Mouse (Mus musculus): ENCODE measurements around the gene Taar5.

Gene Taar5

DNA sequence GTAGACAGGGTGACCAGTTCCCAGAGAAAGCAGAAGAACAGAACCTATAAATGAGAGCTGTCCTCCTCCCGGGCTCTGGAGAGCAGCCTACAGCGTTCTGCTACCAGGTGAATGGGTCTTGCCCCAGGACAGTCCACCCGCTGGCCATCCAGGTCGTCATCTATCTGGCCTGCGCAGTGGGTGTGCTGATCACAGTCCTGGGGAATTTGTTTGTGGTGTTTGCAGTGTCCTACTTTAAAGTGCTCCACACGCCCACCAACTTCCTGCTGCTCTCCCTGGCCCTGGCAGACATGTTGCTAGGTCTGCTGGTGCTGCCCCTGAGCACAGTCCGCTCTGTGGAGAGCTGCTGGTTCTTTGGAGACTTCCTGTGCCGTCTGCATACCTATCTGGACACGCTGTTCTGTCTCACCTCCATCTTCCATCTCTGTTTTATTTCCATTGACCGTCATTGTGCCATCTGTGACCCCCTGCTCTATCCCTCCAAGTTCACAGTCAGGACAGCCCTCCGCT is at the start of gene Taar5:
Taar5 (plus strand) TSS at position 51 of the 510 bp plus-strand sequence.
- no peak for DNase-seq (ENCODE audit: low spot score in 2 of 2)

DNA sequence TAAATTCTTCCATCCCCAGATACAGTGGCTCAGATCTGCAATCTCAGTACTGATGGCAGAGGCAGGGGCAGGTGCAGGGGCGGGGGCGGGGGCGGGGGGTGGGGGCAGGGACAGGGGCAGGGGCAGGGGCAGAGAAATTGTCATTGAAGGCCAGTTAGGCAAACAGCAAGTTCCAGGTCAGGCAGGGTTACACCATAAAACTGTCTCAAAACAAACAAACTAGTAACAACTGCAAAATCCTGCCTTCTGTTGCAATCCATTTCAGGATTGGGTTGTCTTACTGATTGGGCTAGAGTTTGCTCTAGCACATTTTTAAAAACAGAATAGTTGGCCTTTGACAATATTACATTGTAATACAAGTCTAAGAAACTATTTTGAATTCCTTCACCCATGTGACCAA is 48.0 kb upstream of the Taar5 start:
- DNase-seq (ENCODE audit: low spot score in 2 of 2) = no peak

DNA sequence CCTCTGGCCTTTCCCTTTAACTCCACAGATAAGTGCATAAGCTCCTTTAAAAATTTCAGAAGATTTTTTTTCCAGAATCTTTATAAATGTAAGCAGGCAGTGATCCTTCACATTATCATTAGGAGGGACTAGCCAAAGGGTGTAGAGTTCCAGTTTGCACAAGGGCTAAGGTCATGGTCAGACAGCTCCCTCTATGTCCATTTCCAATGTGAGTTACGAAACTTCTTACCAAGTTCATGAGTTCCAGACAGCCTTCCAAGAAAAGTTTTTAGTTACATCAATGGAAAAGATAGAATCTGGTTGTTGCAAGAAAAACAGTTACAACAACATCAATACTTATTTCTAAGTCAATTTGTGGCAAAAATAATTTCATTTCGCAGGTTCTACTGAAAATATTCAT is 46.6 kb upstream of the Taar5 start:
- no peak for DNase-seq (ENCODE audit: low spot score in 2 of 2)

DNA sequence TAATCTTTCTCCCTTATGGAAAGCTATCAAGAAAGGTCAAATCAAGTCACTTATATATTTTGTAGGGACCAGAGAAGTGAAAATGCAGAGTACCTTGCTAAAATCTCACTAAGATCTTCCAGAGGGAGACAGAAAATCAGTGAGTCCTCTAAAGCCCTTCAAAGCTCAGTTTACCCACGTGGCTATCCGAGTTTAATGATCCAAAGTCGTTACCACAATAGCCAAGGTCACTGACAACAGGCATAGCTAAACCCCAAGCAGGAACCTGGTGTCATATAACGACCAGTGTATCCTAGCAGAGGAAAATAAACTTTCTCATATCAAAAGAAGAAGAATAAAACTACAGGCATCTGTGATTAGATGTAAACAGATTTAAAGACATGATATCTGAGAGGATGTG is 32.9 kb upstream of the Taar5 start:
- DNase-seq (ENCODE audit: low spot score in 2 of 2) = no peak

DNA sequence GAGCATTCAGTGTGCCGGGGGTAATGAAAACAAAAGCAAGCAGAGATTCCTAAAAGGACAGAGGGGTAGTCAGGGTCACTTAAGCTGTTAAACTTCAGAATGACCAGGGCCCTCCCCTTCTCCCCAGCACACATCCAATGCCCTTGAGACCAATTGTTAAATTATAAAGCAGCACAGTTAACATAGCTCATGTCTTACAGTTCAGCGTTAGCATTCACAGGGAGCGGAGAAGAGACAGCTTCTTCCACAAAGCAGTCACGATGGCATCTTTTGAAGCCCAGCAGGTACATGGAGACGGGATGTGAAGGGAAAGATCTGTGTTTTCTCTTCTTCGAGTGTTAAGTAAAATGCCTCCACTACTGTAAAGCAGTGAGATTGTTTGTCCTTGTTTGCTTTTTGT is 32.2 kb upstream of the Taar5 start, which contains the start of gene Taar2:
Taar2 (plus strand) TSS at position 261 of the 400 bp plus-strand sequence.
- no peak for DNase-seq (ENCODE audit: low spot score in 2 of 2)

DNA sequence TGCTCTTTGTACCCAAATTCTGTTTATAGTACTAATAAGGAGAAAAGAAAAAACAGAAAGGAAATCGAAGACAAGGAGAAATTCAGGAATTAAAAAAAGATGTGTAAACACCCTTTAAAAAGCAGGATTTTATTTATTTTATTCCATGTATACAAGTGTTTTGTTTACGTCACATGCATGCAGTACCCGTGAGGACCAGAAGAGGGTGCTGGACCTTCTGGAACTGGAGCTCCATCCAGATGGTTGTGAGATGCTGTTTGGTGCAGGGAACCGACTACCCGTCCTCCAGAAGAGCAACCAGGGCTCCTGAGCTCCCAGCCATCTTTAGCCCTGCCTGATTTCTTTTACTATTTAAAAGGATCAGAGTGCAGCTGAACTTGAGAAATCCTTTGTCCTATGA is 28.0 kb upstream of the Taar5 start:
- no peak for DNase-seq (ENCODE audit: low spot score in 2 of 2)

DNA sequence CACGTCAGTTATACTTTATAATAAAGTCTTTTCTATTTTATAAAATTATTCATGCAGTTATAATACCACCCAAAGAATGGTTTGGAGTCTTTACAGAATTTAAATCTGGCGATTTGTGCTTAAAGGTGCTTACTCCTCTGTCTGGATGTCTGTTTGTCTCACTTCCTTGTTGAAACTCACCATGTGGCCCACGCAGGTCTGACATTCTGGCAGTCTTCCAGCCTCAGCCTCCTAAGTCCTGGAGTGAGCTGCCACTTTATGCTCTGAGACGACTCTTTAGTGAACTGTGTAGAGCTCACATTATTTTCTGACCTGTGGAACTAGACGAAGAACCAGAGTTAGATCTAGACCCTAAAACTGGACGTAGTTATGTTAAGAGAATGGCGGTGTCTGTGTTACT is 22.5 kb upstream of the Taar5 start:
- DNase-seq (ENCODE audit: low spot score in 2 of 2) = no peak

DNA sequence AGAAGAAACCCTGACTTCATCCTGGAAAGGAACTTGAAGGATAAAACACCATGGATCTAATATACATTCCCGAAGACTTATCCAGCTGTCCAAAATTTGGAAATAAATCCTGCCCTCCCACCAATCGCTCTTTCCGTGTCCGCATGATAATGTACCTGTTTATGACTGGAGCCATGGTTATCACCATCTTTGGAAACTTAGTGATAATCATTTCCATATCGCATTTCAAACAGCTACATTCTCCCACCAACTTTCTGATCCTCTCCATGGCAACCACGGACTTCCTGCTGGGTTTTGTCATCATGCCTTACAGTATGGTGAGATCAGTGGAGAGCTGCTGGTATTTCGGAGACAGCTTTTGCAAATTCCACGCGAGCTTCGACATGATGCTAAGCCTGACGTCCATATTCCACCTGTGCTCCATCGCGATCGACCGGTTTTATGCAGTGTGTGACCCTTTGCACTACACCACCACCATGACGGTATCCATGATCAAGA is 20.9 kb upstream of the Taar5 start, which contains the start of gene Taar3:
Taar3 (plus strand) TSS at position 51 of the 498 bp plus-strand sequence.
- no peak for DNase-seq (ENCODE audit: low spot score in 2 of 2)

DNA sequence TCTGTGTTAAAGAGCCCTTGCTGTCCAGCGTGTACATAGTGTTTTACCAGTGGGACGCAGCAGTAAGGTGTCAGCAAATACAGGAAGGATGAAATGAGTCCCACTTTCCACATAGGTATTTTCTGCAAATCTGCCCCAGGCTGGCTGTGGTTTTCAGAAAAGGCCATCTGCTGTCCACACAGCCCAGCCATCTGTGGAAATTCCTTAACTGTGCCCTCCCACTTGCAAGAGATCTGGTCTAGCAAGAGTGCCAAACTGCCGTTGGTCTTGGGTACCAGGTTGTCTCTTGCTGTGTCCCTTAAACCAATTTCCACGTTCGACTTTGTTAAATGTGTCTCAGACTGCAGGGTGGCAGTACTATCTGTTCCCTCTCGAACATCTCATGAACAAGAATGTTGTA is 18.8 kb upstream of the Taar5 start:
- no peak for DNase-seq (ENCODE audit: low spot score in 2 of 2)

DNA sequence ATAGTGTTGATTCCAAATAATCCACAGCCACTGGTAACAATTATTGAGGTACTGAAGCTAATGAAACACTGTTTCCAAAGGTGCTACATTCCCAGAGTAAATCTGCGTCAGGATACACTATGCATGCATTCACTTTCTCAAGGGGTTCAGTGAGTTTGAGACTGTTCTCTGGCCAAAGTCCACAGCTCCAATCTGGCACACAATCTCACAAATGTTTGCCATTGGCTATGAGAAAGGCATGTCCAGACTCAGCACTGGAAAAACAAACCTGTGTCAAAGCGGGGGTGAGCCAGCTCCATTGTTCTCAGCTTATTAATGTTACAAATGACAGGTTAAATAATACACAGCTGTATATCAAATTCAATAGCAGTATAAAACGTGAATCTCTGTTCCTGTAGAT is 11.4 kb upstream of the Taar5 start:
- no peak for DNase-seq (ENCODE audit: low spot score in 2 of 2)

DNA sequence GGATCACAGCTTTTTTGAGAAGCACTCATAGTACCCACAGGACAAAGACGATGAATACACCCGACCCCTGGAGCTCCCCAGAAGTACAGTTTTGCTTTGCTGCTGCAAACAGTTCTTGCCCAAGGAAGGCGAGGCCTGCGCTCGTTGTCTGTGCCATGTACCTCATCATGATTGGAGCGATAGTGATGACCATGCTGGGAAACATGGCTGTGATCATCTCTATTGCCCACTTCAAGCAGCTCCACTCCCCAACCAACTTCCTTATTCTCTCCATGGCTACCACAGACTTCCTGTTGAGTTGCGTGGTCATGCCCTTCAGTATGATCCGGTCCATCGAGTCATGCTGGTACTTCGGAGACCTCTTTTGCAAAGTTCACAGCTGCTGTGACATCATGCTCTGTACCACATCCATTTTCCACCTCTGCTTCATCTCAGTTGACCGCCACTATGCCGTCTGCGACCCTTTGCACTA is 10.0 kb upstream of the Taar5 start, which contains the start of gene Taar4:
Taar4 (plus strand) TSS at position 51 of the 472 bp plus-strand sequence.
- DNase-seq (ENCODE audit: low spot score in 2 of 2) = no peak

DNA sequence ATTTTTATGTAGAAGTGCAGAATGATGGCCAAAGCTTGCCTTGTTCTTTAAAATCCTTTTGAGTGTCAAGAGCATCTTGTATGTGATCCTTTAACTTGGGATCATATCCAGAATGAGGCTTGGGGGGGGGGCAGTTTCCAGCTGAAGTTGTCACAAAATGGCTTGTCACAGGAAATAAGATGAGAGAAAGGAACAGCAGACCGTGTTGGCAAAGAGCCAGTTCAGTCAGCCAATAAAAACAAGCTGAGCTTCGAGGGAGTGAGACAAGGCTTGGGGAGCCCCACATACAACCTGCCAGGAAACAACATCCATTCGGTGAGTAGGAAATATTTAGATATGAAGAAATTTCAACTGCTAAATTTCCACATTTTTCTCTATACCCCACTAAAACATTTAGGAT is 7.1 kb upstream of the Taar5 start:
- no peak for DNase-seq (ENCODE audit: low spot score in 2 of 2)

DNA sequence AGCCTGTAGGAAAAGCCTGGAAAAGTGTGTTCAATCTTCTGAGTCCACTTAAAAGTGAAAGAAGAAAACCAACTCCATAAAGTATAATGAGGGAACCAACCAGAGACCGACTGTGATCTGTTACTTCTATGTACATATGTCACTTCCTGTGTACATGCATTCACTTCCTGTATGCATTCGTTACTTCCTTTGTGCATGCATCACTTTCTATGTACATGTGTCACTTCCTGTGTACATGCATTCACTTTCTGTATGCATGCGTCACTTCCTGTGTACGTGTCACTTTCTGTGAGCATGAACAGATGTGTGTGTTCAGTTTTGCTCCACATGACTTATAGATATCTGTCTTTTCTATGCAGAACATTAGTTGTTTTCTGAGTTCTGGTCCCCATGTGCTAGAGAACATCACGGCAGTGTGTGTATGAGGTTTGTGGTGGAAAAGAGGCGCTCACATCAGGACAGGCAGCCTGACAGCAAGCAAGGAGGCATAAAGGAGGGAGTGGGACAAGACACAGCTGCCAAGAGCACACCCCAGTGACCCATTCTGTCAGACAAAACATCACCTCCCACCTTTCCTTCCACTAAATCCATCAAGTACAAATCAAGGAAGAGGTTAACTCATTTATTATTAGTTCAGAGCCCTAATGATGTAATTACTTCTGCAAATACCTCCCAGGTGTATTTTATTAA is 5.4 kb upstream of the Taar5 start:
- no peak for DNase-seq (ENCODE audit: low spot score in 2 of 2)

DNA sequence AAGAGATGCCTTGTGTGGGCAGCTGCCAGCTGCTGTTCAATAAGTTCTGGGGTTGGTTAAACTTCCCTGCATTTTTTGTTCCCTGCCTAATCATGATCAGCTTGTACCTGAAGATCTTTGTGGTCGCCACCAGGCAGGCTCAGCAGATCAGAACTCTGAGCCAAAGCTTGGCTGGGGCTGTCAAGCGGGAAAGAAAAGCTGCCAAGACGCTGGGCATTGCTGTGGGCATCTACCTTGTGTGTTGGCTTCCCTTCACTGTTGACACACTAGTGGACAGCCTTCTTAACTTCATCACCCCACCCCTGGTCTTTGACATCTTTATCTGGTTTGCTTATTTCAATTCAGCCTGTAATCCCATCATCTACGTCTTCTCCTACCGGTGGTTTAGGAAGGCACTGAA is 750 bp downstream of the Taar5 start:
- DNase-seq (ENCODE audit: low spot score in 2 of 2) = no peak

DNA sequence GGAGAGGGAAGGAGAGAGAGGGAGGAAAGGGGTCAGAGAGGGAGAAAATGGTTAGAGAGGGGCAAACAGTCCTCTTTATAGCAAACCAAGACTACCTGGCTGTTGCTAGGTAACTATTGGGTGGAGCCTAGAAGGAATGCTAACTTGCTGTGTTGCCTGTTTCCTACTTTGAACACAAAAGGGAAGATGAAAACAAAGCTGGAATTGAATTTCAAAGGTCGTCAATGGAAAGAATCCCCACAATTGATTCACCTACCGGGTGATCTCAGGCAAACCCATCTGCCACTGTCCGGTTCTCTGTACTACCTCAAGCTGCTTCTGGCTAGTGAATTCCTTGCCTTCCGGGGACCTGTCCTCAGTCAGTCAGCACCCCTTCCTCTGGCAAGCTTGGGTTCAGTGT is 7.5 kb downstream of the Taar5 start:
- DNase-seq (ENCODE audit: low spot score in 2 of 2) = no peak

DNA sequence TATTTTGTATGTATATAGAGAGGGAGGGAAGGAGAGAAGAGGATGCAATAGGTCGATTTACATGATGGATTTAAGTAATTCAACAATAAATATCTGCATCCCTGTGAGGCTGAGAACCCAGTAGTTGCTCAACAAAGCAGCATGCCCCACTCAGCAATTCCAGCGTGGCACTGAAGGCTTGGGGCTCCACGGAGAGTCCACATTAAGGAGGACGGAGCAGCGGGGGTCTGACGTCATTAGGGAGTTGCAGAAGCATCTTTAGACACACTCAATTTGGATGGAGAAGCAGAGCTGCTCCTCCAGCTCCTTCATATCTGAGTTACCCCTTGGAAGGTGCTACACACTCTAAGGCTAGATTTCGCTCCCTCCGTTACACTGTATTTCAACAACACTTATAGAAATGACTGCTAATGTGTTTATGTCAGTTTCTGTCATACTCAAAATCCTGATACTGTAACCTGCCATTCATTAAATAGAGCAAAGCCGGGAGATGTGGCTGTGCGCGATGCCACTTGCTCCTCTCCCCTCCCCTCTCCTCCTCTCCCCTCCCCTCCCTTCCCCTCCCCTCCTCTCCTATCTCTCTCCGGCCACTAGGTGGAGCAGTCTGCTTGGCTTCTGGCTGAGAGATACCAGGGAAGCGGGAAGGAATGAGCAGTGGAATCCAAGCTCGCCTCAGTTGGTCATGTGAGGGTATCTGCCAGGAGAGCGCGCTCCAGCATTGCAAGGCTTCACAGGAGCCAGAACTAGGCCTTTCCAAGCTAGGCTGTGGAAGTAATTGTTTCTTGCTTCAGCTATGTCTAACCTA is 8.6 kb downstream of the Taar5 start:
- DNase-seq (ENCODE audit: low spot score in 2 of 2) = peak; percentile 40 to 53

DNA sequence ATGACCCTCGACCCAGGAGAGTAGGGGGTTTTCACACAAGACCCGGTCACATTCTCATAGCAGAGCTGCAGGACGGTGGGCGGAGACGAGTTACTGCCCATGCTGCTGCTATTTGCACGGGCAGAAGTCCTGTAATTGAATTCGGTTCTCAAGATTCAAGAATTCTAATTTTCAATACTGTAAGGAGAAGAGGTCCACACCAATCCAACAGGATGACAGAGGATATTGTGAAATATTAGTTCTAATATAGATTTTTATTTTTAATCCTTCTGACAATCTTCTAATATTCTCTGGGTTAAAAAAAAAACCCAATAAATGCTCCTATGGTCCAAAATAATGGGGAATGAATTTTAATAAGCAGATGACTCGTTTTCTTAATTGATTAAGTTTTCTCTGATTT is 15.0 kb downstream of the Taar5 start, which contains the start of gene Taar6:
Taar6 (minus strand) TSS at position 101 of the 400 bp plus-strand sequence.
- DNase-seq (ENCODE audit: low spot score in 2 of 2) = no peak

DNA sequence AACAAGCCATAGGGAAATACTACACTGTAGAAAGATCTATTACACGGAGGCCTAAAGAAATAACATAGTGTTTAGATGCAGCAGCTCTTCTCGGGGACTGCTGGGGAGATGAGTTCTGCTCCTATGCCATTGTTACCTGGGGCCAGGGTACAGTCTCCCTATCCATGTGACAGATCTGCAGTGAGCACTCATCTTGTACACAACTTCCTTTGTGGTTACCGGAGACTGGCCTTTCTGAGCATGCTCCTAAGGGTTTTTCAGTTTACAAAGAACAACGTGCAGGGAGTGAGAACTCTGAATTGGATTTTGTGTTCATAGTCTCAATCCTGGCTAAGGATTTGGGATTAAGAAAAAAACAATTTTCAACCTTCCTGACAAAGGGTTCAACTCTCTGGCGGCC is 15.9 kb downstream of the Taar5 start:
- no peak for DNase-seq (ENCODE audit: low spot score in 2 of 2)

DNA sequence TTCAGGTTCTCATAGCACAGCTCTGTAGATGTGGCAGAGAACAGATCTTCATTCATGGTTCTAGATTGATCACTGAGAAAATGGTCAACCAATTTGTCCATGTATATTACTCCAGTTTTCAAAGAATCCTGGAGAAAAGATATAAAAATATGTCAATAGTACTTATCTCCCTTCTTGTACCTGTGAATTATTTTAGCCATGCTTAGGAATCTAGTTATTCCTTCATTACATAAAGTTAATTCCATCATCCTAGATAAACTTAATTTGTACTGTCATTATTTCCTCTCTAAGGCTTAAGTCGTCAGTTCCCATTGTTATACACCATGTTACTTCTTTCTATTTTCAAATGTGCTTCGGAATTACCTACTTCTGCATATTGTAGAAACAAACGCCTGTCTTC is 22.9 kb downstream of the Taar5 start, which contains the start of gene Taar7a:
Taar7a (minus strand) TSS at position 101 of the 400 bp plus-strand sequence.
- DNase-seq (ENCODE audit: low spot score in 2 of 2) = no peak

DNA sequence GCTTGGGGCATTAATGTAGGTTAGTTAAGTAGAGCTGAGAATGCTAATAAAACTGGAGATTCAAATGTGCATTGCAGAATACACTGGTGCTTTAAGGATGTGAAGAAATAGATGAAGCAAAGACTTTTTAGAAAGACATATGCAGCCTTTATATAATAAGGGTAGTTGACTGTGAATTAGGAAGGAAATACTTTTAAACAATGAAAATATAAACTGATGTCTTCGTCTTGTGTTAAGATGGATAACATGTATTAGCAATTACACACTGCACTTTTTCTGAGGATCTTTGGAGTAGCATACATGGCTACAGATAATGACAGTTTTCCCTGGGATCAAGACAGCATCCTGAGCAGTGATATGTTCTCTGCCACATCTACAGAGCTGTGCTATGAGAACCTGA is 29.1 kb downstream of the Taar5 start, which contains the start of gene Taar7b:
Taar7b (plus strand) TSS at position 301 of the 400 bp plus-strand sequence.
- DNase-seq (ENCODE audit: low spot score in 2 of 2) = no peak

DNA sequence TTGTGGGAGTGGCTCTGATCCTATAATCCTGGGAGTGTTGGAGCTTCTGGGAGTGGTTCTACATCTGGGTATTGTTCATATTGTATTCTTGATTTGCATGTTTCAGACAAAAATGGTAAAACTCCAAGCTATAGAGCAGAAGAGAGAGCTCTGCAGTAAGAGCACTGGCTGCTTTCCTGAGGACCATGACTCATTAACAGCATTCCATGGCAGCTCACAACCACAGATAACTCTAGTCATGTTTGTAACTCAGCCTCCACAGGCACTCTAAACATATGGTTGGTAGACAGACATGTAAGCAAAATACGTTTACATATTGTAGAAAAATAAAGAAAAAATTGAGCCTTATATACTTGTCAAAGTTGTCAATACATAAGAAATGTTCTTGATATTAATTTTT is 35.9 kb downstream of the Taar5 start:
- DNase-seq (ENCODE audit: low spot score in 2 of 2) = no peak

DNA sequence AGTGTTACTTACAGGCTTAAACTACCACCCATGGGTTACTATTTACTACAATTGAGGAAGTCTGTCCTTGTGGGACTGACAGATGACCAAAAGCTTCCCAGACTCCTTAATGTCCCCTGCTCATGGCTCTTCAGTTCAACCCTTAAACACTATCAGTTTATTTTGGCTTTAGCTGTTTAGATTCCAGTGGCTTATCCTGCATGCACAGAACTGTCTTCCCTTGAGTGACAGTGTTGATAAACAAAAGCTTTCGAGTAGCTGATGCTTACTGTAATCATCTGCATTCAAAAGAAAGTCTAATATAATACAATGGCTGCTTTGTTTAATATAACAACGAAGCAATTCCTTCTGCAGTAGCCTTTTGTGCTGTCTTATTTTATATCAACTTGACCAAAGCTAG is 36.5 kb downstream of the Taar5 start:
- no peak for DNase-seq (ENCODE audit: low spot score in 2 of 2)
